Mouse (Mus musculus) brain, embryonic 14.5 days (tissue): ENCODE data around the gene Olfr686.
A peak's percentile ranks its signal among the peaks of the same experiment; 100 is the strongest.

Source experiments
- CTCF ChIP-seq: fragments of 200-500 bp; IDR thresholded peaks from 2 replicates; pipeline ENCODE4 v1.5.1; 2012; ENCODE audit warnings: inconsistent platforms, mild to moderate bottlenecking, moderate library complexity, borderline replicate concordance; ENCODE audit not compliant: insufficient read depth, insufficient read length; ENCODE audit errors: extremely low read depth
- POLR2A ChIP-seq: fragments of 200-500 bp; IDR thresholded peaks from 2 replicates; pipeline ENCODE4 v1.6.1; 2012; ENCODE audit warnings: mild to moderate bottlenecking, inconsistent platforms, borderline replicate concordance; ENCODE audit not compliant: poor library complexity, insufficient read depth, insufficient read length, severe bottlenecking; ENCODE audit errors: extremely low read depth

DNA sequence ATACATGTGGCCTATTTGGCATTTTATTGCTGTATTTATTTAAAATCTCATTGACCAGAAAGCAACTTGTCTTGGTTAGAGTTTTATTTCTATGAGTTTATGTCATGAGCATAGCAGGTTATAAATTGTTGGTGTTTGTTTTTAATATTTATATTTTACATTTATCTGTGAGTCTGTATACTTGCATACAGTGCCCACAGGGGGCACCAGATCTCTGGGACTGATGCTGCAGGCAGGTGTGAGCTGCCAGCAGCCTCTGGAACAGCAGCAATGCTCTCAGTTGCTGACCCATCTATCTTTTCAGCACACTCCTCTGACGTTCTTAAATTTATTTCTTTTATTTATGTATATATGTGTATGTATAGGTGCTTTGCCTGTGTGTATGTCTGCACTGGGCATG is 40.9 kb upstream of the Olfr686 start:
- TF ChIP-seq CTCF (peak; percentile 13; the same call in 1 of the 2 replicates), POLR2A (no peak)
